Mouse (Mus musculus): ENCODE results near the gene Il15ra.

GRCm38 (mm10) chr2:11776415-11776814, 71.3 kb downstream of the Il15ra start:
- TF ChIP-seq GATA1 (IDR thresholded peaks at IDR 0.05; ENCODE audit: borderline replicate concordance, low read length) (no peak), CTCF (IDR thresholded peaks at IDR 0.05; ENCODE audit: low read depth, low read length) (no peak)

Data from G1E (cell line).